Mouse (Mus musculus) kidney, postnatal 36 days (tissue): ENCODE data around the gene Ticam1.
"Not testable (repeated sequence)": the region's sequence is repeated elsewhere in the genome, so short reads cannot be mapped to it uniquely, and the experiment has no call there.

Source experiments
- DNase-seq, 2 experiments: peaks; one replicate each; pipeline ENCODE4 v3.0.0; 2021 to 2022; ENCODE audit warnings: mixed read lengths in 2 of 2

Ticam1 gene

GRCm38 (mm10) chr17:56262645-56263094, 13.9 kb downstream of the Ticam1 start:
- DNase-seq, result no peak

GRCm38 (mm10) chr17:56261166-56261565, 15.4 kb downstream of the Ticam1 start:
- peak; percentile 53 to 76 for DNase-seq

- DNase-seq, result no peak
These were observed 17.1 kb downstream of the Ticam1 start for GRCm38 (mm10) chr17:56259301-56260037.

GRCm38 (mm10) chr17:56258812-56259211, 17.8 kb downstream of the Ticam1 start:
- DNase-seq, result not testable (repeated sequence)

- not testable (repeated sequence) for DNase-seq
These were observed 18.3 kb downstream of the Ticam1 start for GRCm38 (mm10) chr17:56258269-56258668.

- peak; percentile 54 to 62 for DNase-seq
These were observed 19.2 kb downstream of the Ticam1 start for GRCm38 (mm10) chr17:56257181-56257894.

GRCm38 (mm10) chr17:56256239-56256881, 20.2 kb downstream of the Ticam1 start, which contains the start of gene Fem1a:
TSS of gene Fem1a (plus strand) at chr17:56256810.
- peak; percentile 93 to 98 for DNase-seq

GRCm38 (mm10) chr17:56255863-56256238, 20.7 kb downstream of the Ticam1 start:
- DNase-seq, result peak; percentile 99 to 100

GRCm38 (mm10) chr17:56255429-56255828, 21.2 kb downstream of the Ticam1 start:
- DNase-seq, result peak in 1 of 2 experiments; percentile 40

- DNase-seq, result no peak
These were observed 21.9 kb downstream of the Ticam1 start for GRCm38 (mm10) chr17:56254695-56255094.

- DNase-seq, result peak; percentile 81 to 89
These were observed 25.3 kb downstream of the Ticam1 start for GRCm38 (mm10) chr17:56251136-56251829.

- DNase-seq, result no peak
These were observed 31.0 kb downstream of the Ticam1 start for GRCm38 (mm10) chr17:56245608-56246007.

- peak; percentile 89 to 98 for DNase-seq
These were observed 34.8 kb downstream of the Ticam1 start for GRCm38 (mm10) chr17:56241541-56242401.

GRCm38 (mm10) chr17:56233818-56234469, 42.6 kb downstream of the Ticam1 start:
- DNase-seq, result peak; percentile 68 to 78

- no peak for DNase-seq
These were observed 43.2 kb downstream of the Ticam1 start for GRCm38 (mm10) chr17:56233389-56233788.

- no peak for DNase-seq
These were observed 46.6 kb downstream of the Ticam1 start for GRCm38 (mm10) chr17:56229943-56230342.

GRCm38 (mm10) chr17:56226566-56226965, 50.0 kb downstream of the Ticam1 start:
- no peak for DNase-seq

GRCm38 (mm10) chr17:56224916-56225315, 51.7 kb downstream of the Ticam1 start:
- no peak for DNase-seq

- peak; percentile 61 to 80 for DNase-seq
These were observed 56.8 kb downstream of the Ticam1 start for GRCm38 (mm10) chr17:56219805-56220204.
